Mouse (Mus musculus): ENCODE measurements around the gene Erbb2. TPM values are rescaled to one million over a fixed set of nuclear protein-coding genes. Genes with fewer than 3 reads are reported as not detected.
A peak's percentile ranks its signal among the peaks of the same experiment; 100 is the strongest.

The Erbb2 gene
- total RNA-seq, 4 experiments from 2014 or later: 2.1 to 3.5 (median 2.9) TPM

- peak; percentile 50 to 72 for DNase-seq (ENCODE audit: low spot score in 2 of 2)
Observed at GRCm38 (mm10) chr11:98457367-98458120, 45.3 kb downstream of the Erbb2 start.

- no peak for DNase-seq (ENCODE audit: low spot score in 2 of 2)
Observed at GRCm38 (mm10) chr11:98458121-98458990, 46.1 kb downstream of the Erbb2 start.

DNA sequence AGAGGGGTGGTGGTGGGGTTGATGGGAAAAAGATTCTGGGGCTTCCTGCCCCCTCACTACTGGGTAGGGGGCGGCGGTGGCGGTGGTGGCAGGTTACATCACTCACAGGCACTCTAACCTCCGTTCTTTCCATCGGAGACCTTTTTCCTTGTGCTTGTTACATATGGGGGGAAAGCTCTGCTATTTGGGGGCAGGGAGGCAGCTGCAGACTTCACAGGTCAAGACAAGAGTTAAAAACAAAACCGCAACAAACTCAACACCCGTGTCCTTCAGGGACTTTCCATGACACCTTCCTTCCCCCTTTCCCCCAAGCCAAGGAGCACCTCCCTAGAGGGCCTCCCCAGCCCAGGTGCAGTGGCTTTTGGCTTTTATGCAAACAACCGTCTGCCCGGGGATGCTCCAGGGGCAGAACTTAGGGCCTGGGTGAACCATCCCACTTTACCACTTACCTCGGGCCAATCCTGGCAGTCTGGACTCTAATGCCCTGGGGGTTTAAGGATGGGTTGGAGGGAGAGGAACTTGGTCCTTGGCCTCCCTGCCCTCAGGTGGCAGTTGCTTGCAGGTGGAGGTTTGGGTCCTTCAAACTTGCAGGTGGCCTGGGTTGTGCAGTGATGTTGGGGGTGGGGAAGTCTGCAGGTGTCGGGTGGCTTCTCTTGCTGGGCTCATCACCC is 46.9 kb downstream of the Erbb2 start:
- DNase-seq (ENCODE audit: low spot score in 2 of 2): no peak

- no peak for DNase-seq (ENCODE audit: low spot score in 2 of 2)
Observed at GRCm38 (mm10) chr11:98459860-98460259, 47.6 kb downstream of the Erbb2 start.

- no peak for DNase-seq (ENCODE audit: low spot score in 2 of 2)
Observed at GRCm38 (mm10) chr11:98461109-98461720, 48.9 kb downstream of the Erbb2 start.

GRCm38 (mm10) chr11:98462255-98462654 is 50.0 kb downstream of the Erbb2 start:
- DNase-seq (ENCODE audit: low spot score in 2 of 2): no peak

DNA sequence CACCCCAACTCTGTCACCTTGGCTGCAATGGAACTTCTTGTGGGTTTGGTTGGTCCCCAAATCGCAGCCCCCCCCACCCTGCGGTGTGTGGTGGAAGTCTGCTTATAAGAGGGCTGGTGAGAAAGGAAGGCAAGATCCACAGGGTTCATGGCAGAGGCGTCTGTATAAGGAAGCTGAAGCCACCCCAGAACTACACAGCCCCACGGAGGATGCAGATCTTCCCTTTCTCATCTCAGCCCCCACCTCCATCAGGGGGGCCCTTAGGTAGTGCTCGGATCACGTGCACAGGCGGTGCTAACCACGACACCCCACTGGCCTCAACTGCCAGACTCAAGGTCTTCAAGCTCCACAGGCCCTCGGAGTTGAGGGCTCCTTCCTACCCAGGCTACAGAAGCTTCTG is 51.6 kb downstream of the Erbb2 start:
- DNase-seq (ENCODE audit: low spot score in 2 of 2): no peak

DNA sequence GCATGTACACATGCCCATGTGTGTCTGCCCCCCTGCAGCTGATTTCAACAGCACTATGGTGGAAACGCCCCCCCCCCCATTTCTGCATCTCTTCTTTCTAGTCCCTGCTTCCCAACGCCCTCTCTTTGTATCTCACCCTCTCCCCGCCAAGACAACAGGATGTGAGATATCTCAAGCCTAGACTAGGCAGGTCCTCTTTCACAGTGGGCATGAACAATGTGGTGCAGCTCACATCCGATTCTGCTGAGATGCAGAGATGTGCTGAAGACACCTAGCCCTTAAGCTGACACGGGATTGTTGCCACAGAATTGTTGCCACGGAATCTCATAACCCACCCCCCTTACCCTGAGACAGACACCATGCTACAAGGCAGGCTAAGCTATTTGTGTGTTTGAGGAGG is 52.2 kb downstream of the Erbb2 start:
- DNase-seq (ENCODE audit: low spot score in 2 of 2): no peak

DNA sequence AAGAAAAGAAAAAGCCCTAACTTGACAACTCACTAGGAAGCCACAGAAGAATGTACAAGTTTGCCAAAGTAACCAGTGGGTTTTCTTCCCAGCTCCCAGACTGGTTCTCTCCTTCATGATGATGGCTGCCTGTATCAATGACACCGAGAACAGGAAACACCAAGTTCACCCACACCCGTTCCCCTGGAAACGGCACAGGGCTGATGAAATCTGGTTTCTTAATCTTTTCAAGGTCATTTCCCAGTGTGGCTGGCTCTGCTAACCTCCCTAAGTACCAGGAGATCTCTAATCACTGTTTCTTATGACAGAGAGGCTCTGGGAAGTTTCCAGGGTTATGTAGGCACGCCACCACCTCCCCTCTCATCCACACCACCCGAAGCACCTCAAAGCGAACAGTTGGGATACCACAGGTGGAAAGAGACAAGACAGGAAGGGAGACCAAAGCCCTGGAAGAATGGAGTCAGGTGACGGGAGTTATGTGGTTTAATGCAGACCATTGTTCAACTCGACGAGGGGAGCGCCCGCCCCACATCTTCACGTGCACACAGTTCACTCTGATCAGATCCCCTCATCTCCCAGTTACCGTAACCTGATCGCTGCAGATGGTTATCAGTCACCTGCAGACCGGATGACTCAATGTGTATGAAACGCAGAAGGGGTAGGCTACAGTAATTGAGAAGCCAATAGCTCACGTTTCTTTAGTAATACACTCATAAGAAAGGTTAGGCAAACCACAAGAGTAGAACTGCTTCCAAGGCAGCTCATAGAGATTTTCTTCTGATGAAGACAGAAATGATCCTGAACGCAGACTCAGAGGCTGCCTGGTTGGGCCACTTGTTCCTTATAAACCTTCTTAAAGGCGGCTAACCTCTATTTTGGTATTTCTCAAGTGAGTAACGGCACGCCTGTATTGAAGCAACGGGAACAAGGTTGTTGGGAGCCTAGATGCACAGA is 57.8 kb downstream of the Erbb2 start:
- DNase-seq (ENCODE audit: low spot score in 2 of 2): no peak

DNA sequence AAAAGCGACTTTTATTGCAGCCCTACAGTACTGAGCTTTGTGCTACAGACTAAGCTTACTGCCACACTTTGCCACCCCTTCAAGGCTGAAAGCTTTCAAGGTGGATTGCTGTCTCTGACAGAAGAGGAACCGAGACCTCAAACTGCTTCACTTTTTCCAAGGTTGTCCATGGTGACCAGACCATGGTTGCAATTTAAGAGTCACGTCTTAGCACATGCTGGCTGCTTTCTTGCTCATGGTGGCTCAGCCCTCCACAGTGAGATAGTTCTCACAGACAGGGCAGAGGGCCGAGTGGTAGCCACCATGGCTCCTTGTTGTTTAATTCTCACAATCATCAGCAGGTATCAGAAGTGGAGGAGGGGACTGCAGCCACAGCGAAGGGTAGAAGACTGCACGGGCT is 58.5 kb downstream of the Erbb2 start:
- no peak for DNase-seq (ENCODE audit: low spot score in 2 of 2)

GRCm38 (mm10) chr11:98472696-98473095 is 60.4 kb downstream of the Erbb2 start:
- no peak for DNase-seq (ENCODE audit: low spot score in 2 of 2)

DNA sequence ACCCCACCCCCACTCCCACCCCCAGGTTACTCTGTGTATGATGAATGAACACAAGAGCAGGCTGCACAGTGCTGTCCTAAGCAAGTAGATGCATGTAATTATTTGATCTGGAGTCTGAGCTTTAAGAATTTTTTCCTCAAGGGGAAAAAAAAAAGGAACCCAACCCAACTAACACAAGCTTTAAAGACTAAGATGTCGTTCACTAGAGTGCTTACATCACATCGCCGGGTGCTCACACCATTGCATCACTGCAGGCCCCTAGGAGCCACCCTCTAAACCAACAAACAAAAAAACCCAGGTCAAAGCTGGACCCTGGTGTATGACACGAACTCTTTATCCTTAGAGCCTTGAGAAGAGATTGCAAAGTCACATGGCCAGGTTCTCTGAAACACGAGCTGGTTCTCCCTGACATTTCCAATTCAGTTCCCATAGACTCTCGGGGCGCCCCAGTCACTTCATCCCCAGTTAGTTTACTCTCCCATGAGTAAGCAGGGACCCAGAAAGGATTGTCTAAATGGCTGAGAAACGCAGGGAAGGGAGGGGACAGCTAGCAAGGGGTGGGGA is 61.7 kb downstream of the Erbb2 start:
- DNase-seq (ENCODE audit: low spot score in 2 of 2): no peak

DNA sequence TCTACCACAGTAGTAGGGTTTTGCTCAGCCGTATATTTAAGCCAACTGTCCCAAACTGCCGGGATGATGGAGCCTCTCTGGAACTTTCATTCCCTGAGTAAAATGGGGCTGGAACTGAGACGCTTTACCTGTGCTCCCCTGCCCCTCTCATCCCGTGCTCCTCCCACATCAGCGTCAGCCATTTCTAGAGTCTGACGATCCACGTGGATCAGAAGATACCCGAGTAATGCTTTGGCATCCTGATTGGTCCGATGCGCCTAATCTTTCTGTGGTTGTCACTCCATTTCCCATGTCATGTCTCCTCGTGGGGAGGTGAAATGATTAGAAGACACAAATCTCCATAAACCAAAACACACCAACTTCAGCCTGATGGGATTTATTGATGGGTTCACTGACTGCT is 62.7 kb downstream of the Erbb2 start:
- no peak for DNase-seq (ENCODE audit: low spot score in 2 of 2)

DNA sequence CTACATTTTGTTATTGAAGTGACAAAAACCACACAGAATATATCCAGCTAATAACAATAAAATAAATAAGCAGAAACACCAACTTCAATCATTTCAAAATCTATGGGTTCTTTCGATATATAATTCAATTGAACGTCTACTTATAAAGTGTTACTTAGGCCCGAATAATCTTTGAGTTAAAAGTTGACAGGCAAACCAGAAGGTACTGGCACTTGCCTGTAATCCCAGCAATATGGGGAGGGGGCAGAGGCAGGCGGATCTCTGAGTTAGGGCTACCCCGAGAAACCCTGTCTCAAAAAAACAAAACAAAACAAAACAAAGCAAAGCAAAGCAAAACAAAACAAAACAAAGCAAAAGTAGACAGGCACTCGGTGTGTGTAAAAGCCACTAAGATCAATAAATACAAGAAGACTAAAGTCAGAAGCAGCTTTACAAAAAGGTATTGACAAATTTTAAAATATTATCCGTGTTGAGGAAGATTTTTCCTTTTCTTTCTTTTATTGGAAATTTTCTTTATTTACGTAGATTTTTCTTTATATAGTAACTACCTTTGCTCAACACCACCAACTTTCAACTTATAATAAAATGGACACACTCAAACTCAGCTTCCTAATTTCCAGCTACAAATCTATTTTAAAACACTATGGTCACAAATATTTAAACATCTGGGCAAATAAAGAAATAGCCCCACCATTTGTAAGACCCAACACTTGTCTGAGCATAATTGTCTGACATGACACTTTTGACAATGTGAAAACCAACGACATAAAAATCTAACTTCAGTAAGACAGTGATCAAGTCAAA is 63.6 kb downstream of the Erbb2 start:
- DNase-seq (ENCODE audit: low spot score in 2 of 2): no peak

GRCm38 (mm10) chr11:98476434-98476807 is 64.2 kb downstream of the Erbb2 start:
- no peak for DNase-seq (ENCODE audit: low spot score in 2 of 2)

DNA sequence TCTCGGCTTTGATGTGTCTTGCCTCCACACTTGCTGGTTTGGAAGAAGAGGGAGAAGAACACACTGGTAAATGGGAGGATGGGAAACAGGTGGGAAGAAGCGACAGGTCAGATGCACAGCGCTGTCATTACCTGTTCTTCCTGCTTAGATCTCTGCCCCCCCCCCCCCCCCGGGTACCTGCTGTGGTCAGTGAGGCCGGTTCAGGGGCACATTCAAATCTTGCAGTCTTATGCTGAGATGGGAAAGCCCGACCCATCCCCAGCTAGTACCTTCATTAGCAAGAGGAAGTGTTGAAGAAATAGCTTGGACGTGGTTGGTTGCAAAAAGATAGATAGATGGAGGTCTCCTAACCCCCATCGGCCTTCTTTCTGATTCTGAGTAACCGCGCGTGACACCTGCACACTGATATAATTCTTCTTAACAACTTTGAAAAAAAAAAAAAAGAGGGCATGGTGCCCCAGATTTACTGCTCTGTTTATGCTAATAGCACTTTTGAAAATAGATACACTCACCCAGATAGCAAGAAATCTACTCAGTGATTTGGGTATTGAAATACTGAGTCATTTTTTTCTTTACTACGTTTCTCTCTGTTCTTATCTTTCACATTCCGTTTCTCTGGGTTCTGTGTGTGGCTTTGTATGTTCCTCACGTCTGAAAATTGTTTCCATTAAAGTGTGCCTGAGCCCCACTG is 64.9 kb downstream of the Erbb2 start:
- no peak for DNase-seq (ENCODE audit: low spot score in 2 of 2)

GRCm38 (mm10) chr11:98479026-98479939 is 67.0 kb downstream of the Erbb2 start:
- DNase-seq (ENCODE audit: low spot score in 2 of 2): no peak
